Mouse (Mus musculus): Measurements from ENCODE around the gene Prx.

DNA sequence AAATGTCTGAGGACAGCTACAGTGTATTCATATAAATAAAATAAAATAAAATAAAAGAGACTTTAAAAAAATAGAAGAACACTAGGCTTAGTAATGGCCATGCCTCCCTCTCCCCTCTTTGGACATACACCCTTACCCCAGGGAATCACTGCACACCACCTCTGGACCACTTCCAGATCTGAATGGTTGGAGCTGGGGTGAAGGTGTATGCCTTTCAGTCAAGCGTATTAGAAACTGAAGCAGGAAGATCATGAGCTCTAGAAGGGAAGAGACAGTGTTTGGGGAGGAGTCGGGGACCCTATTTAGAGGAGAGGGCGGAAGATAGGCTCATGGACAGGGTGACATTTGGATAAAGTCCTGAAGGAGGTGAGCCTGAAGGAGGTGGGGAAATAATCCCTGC lies 18.6 kb upstream of the Prx start:
- TF ChIP-seq GATA1 (IDR thresholded peaks at IDR 0.05; ENCODE audit: borderline replicate concordance, low read length) (no peak), FLI1 (IDR thresholded peaks at IDR 0.05; ENCODE audit: low read length) (no peak)
